Mouse (Mus musculus): ENCODE measurements around the gene Prl.
"Not testable (repeated sequence)": the region's sequence is repeated elsewhere in the genome, so short reads cannot be mapped to it uniquely, and the experiment has no call there.

Prl gene

GRCm38 (mm10) chr13:27057270-27057669, at the start of gene Prl:
TSS of gene Prl (plus strand) at chr13:27057570.
- DNase-seq (ENCODE audit: low read depth, low spot score), result no peak

DNA sequence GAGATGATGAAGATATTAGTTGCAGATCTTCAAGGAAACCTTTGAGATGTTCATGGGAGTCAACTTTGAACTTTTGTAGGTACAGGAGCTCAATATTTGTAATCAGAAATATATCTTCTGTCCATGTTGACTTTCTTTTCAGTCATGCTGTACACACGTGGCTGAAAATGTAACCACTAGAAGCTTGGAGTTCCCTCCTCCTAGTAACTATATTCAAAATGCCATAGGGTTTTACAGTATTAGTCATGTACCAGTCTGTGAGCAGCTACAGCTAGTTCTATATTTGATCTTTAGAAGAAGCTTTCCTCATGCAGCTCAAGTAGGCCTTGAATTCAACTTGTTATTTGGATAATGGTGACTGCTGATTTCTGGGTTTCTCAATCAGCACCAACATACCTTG, 30.8 kb upstream of the Prl start:
- no peak for DNase-seq (ENCODE audit: low read depth, low spot score)

- DNase-seq (ENCODE audit: low read depth, low spot score), result no peak
Observed at GRCm38 (mm10) chr13:27027376-27027775, 30.0 kb upstream of the Prl start.

- no peak for DNase-seq (ENCODE audit: low read depth, low spot score)
Observed at GRCm38 (mm10) chr13:27028501-27029240, 28.7 kb upstream of the Prl start.

- peak; percentile 6 for DNase-seq (ENCODE audit: low read depth, low spot score)
Observed at GRCm38 (mm10) chr13:27031101-27031852, 26.1 kb upstream of the Prl start.

- DNase-seq (ENCODE audit: low read depth, low spot score), result no peak
Observed at GRCm38 (mm10) chr13:27031853-27032240, 25.5 kb upstream of the Prl start.

DNA sequence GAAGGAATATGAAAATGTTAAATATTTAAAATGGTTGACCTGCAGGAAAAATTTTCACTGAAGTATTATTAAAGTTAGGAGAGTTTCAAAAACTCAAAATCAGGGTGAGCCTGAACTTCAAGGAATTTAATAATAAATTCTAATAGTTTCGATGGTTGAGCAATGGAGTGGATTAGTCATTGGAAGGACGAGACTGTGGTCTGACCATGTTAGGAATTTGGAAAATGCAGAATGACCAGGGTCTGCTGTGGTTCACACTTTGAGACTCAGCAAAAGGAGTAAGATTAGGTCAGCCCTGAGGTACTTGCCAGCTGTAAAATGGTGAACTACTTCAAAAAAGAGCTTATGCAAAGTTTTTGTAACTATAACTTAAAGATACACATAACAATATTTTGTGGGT, 24.4 kb upstream of the Prl start:
- no peak for DNase-seq (ENCODE audit: low read depth, low spot score)

DNA sequence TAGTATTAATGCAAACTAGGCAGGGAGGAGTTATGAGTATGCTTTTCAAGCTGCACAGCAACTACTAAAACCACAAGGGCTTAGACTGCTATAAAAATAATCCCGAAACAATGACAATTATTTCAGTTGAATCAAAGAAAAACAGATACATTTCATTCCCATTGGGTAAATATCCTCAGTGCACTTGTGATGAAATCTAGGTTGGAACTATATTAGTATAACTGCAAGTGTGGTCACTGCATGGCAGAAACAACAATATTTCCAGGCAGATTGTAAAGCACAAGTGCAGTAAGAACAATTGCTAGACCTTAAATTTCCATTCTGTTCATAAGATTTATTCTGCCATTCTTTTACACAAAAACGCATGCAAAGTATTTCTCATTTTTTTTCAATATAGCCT, 15.2 kb upstream of the Prl start:
- DNase-seq (ENCODE audit: low read depth, low spot score), result no peak

DNA sequence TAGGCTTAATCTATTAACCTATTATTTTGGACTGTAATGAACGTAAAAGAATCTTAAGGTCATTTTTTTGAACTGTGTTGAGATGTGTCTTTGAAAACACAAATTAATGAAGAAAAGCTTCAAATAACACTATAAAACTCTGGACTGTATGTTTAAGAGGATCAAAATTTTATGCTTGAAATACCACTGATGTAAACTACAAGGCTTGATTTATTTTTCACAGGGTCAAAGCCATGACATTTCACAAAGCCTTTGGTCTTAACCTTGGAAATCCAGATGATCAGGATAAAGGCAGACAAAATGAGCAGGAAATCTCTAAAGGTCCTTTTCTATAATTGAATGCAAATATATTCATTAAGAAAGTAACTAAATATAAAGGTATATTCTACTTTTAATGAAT, 14.0 kb upstream of the Prl start:
- DNase-seq (ENCODE audit: low read depth, low spot score), result no peak

DNA sequence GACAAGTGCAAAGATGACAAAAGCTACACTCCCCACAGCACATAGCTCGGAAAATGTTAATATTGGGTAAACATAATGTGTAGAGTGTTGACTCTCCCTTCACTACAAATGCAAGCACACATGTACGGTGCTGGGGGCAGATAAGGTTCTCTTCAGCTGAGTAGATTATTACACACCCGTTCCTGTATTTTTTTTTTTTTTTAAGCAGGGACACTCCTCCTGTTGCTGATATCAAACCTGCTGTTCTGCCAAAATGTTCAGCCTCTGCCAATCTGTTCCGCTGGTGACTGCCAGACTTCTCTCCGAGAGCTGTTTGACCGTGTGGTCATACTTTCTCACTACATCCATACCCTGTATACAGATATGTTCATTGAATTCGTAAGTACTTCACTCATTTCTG, 1.8 kb downstream of the Prl start:
- DNase-seq (ENCODE audit: low read depth, low spot score), result peak; percentile 4

- not testable (repeated sequence) for DNase-seq (ENCODE audit: low read depth, low spot score)
Observed at GRCm38 (mm10) chr13:27093890-27094289, 36.5 kb downstream of the Prl start, which contains the start of gene Prl3d1. TSS of gene Prl3d1 (plus strand) at chr13:27094190.
